Mouse (Mus musculus): ENCODE data around the gene Kif28.
"Not testable (repeated sequence)": the region's sequence is repeated elsewhere in the genome, so short reads cannot be mapped to it uniquely, and the experiment has no call there.

Gene Kif28

DNA sequence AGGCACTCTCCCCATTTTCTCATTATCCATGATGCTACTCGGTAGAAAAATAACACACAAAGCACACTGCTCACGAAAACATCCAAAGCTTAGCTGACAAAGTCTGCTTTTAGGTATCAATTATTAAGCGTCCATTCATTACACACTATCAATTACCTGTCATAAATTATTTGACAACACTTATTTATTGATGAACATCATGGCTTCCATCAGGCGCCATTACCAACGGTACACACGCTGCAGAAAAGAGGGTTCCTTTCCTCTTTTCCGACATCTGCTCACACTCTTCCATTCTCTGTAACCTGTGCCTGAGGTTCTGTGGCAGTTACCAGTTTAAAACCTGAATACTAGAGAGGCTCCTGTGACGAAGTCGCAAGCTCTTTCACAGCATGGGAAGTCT, at the start of gene Kif28:
Gene Kif28 (minus strand): TSS at position 101 of the 400 bp plus-strand sequence.
- no peak for ATAC-seq (ENCODE audit: insufficient number of reproducible peaks, low FRiP score, low TSS enrichment)

DNA sequence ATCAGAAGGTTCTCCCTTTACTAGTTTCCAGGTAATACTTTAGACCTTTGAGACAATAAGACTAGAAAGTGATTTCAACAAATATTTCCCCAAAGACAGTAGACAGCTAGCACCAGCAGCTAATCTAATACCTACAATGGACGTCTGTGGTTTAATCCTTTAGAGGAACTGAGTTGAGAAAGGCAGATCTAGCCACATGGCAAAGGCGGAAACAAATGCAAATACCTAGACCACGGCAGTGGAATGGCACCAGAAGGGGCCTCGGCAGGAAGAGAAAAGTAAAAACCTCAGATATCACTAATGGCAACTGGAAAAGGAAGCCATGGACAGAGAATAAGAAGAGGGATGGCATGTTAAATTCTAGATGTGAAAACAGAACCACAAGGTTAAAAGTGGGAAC, 42.2 kb upstream of the Kif28 start:
- ATAC-seq (ENCODE audit: insufficient number of reproducible peaks, low FRiP score, low TSS enrichment), result no peak

DNA sequence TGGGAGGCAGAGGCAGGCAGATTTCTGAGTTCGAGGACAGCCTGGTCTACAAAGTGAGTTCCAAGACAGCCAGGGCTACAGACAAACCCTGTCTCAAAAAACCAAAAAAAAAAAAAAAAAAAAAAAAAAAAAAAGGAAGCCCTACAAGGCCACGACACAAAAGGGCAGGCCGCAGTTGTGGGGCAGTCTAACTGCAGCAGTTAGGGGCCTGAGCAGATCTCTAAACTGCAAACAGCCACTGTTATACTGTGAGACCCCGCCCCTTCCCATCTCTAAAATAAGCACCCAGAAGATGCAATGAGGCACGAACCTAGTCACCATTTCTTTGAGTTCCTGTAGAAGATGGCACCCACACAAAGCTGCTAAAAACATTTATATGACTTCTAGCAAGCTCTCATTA, 40.4 kb upstream of the Kif28 start:
- ATAC-seq (ENCODE audit: insufficient number of reproducible peaks, low FRiP score, low TSS enrichment), result no peak

DNA sequence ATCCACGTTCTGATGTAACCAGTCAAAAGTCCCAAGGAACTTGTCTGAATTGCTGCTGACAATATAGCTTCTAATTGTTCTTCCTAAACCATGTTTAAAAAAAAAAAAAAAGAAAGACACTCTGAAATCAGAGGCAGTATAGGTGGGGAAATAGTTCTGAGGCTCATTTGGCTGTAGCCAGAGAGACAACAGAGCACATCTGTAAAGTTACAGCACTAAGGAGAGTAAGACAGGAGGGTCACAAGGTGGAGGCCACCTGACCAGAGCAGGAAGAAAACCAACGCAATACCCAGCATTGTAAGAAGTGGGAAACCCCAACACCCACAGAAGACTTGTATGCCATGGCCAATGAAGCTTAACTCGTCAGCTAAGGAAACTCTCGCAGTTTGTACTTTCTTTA, 39.0 kb upstream of the Kif28 start:
- ATAC-seq (ENCODE audit: insufficient number of reproducible peaks, low FRiP score, low TSS enrichment), result no peak

DNA sequence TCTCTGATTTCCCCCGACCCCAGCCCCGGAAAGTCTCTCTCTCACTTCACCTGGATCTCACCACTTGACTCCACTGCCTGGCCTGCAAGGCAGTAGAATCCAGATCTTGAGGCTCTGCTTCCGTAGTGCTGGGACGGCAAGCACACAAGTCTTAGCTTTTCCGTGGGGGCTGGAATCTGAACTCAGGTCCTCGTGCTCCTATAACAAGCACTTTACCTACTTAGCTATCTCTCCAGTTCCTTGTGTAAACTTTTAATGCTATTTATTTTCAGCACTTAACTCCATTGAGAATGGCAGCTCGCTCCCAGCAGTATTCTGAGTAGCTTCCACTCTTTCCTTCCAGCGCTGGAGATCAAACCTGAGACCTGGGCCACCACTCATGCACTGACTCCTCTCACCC, 31.8 kb upstream of the Kif28 start:
- no peak for ATAC-seq (ENCODE audit: insufficient number of reproducible peaks, low FRiP score, low TSS enrichment)

DNA sequence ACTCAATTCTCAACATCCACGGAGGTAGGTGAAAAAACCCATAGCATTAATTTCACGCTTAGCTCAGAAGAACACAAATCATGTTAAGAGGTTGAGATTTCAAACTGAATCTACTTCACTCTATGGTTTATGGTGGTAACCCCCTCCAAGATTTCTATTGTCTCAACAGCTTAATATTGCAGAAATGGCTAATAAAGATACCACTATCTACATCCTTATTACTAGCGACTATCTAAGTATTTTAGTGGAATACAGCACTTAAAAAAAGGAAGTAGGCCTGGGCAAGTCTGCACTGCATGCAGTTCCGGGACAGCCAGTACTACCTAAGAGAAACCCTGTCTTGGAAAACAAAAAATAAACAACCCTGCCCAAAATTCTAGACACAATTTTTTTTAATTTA, 15.5 kb upstream of the Kif28 start:
- ATAC-seq (ENCODE audit: insufficient number of reproducible peaks, low FRiP score, low TSS enrichment), result no peak

DNA sequence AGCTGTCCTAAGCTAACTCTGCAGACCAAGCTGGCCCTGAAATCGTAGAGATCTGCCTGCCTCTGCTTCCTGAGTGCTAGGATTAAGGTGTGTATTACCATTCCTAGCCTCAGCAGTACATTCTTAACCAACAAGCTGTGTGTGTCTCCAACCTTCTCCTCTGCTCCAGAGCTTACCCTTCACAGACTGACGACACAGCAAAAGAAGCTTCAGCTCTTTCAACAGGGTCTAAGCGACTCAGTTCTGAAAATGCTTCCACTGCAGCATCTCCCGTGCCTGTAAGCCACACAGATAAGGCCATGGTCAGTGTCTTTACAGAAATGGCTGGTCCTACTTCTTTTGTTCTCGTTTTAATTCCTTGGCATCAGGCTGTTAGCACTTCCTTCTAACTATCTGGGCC, 15.0 kb upstream of the Kif28 start:
- ATAC-seq (ENCODE audit: insufficient number of reproducible peaks, low FRiP score, low TSS enrichment), result no peak

DNA sequence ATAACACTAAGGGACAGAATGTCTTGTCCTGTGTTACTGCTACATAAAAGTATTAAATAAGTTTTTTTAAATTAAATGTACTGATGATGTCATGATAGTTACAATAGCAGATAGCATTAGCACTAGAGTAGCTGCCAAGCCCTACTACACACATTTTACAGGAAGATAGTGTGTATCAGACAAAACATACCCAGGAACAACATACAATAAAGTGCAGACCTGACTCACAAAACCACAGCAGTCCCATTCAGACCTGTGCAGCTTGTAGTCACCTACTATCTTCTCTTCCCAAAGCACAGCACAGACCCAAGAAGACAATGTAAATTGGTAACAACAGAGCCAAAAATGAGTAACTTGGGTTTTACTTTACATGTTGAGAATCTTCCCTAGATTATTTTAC, 11.4 kb upstream of the Kif28 start:
- no peak for ATAC-seq (ENCODE audit: insufficient number of reproducible peaks, low FRiP score, low TSS enrichment)

DNA sequence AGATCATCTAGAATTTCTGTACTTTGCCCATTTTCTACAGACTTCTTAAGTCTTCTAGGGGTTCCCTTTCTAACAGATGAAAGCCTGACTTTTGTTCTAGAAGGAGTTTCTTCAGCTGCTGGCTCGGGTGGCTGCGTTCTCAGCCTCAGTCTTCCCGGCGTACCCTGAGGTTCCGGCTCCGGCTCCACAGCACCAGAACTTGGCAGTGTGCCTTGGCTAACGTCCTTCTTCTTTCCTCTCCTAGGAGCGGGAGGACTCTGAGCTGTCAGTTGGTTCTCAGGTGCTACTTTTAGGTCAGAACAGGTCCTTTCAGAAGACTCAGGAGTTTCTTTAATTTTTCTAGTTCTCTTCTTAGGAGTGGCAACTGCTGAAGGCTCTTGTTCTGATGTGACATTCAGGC, 7.9 kb upstream of the Kif28 start:
- ATAC-seq (ENCODE audit: insufficient number of reproducible peaks, low FRiP score, low TSS enrichment), result peak; percentile 72; the same call in 1 of the 2 replicates

DNA sequence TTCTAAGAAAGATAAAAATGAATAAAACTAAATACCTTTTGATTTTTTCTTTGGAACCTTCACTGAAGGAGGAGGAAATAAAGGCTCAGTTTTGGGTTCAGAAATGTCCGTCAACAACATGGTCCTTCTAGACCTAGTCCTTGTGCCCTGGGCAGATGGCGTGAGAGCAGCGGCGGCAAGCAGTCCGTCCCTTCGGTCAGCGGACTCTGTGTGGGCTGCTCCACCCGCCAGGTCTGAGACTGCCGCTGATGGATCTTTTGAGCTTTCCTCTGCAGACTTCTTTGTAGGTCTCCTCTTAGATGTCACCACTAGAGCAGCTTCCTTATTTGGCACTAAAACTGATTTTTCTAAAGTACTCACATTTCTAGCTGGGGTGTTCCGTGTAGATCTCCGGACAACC, 7.2 kb upstream of the Kif28 start:
- no peak for ATAC-seq (ENCODE audit: insufficient number of reproducible peaks, low FRiP score, low TSS enrichment)

DNA sequence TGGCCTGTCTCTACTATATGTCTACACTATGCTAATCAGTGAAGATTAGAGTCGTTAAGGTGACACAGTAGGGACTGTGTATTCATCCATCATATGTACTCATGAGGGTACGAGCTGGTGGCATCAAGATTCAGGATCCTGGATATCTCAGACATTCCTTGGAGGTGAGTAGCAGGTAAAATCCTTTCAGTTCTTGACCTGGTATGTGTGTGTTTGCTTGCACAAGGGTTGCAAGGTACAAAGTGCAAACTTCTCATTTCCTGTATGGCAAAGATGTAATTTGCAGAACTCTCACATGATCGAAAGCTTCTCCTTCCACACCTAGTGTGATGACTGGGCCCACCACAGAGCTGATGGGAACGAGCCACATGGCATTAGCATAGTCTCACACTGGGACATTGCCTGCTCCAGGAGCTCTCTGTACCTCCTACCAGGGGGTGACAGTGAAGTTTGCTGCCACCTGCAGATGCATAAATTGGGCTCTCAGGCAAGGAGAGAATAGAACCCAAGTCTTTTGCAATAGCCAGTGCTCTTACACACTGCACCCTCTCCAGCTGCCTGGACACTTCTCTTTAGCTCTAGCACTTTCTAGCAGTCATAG, 1.4 kb downstream of the Kif28 start:
- no peak for ATAC-seq (ENCODE audit: insufficient number of reproducible peaks, low FRiP score, low TSS enrichment)

DNA sequence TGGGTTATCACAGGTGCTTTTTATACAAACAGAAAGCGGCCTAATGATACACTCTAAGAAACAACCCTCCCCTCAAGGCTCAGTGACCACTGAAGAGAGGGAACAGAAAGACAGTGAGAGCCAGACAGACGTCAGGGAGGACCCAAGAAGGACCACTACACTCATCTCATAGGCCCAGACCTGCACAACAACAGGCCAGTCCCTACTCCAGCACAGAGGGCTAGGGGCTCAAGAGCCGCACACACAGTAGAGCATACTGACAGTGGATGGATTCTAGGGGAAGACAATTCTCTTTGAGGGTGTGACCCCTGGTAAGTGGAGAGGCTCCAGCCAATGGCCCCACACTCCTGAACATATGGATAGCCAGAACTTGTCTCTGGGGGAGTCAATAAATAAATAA, 8.6 kb downstream of the Kif28 start:
- no peak for ATAC-seq (ENCODE audit: insufficient number of reproducible peaks, low FRiP score, low TSS enrichment)

DNA sequence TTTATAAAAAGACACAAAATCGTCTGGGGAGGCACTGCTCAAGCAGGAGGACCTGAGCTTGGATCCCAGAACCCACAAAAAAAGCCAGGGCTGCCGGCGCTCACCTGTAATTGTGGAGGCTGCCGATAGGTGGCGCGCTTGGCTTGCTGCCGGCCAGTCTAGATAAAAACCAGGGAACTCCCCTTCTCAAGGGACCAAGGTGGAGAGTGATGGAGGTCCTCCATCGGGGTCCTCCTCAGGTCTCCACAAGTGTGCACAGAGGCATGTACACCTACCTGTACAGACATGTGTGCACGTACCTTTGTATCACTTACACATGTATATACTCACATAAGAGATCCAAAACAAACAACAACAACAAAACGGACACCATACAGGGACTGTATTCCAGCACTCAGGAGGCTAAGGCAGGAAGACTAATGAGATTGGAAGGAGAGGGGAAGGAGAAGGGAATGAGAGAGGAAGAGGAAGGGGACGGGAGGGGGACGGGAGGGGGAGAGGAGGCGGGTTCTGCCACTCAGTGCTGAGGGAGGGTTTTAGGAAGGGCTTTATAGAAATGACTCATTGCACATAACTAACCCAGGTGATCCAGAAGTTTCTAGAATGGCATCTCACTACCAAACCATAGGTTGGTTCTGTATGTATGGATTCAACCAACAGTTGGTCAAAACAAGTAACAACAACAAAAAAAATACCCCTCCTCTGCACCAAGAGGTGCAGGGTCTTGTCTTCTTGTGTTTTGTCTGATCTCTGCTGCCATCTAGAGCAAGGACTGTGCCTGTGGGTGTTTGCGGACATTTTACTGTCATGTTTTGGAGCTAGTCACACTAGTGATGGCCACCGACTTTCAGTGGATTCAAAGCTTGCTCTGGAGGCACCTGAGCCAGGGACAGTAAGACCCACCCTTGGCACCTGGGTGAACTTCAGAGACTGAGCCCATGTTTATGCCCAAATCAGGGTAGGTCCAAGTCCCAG, 10.3 kb downstream of the Kif28 start:
- no peak for ATAC-seq (ENCODE audit: insufficient number of reproducible peaks, low FRiP score, low TSS enrichment)

DNA sequence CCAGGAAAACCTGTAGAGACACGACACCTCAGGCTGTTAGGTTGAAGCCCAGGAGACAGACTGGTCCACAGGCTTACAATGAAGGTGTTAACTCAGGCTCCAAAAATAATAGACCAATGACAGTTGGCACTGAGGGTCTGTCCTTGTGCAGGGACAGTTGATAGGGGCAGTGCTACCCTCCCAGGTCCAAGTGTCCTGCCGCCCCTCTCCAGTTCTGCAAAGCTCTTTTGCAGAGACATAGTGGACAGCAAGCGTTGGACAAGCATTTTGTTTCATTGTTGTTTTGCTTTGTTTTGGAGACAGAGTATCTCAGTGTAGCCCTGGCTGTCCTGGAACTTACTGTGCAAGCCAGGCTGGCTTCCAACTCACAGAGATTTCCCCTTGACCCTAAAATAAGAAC, 13.7 kb downstream of the Kif28 start:
- no peak for ATAC-seq (ENCODE audit: insufficient number of reproducible peaks, low FRiP score, low TSS enrichment)

DNA sequence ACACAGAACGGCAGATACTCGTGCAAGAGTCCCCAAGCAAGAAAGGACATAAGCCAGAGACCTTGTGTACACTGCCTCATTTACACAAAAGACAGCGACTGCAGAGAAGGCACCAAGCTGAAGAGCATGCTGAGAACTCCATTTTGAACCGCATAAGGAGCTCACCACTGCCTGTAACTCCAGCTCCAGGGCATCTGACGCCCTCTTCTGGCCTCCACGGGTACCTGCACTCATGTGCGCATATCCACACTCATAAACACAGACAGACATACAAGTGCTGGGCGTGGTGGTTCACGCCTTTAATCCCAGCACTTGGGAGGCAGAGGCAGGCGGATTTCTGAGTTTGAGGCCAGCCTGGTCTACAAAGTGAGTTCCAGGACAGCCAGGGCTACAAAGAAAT, 16.4 kb downstream of the Kif28 start:
- no peak for ATAC-seq (ENCODE audit: insufficient number of reproducible peaks, low FRiP score, low TSS enrichment)

DNA sequence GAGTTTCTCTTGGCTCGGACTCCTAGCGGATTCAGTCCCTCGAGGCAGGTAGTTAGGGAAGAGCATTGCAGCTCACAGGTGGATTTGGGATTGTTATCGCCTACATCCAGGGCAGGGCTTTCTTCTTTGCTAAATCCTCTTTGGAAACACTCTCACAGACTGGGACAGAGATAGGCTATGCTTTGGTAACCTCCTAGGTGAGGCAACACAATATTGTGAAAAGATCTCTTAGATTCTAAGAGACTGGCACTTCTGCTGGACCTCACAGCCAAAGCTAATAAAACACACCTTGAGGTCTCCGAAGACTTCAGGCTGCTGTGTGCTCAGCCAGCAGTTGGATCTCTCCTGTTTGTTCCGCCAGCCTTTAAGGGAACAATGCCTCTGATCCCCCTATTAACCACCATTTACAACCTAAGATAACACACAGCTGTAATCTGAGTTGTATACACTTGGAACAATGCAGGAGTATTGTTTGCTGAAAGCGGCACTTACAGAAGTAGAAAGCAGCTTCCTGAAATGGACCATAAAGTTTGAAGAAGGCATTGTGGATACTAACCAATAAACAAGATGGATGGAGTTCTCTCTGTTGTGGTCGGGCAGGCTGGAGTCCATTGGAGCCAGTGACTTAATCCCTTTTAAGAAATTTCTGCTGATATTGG, 22.1 kb downstream of the Kif28 start:
- ATAC-seq (ENCODE audit: insufficient number of reproducible peaks, low FRiP score, low TSS enrichment), result no peak

DNA sequence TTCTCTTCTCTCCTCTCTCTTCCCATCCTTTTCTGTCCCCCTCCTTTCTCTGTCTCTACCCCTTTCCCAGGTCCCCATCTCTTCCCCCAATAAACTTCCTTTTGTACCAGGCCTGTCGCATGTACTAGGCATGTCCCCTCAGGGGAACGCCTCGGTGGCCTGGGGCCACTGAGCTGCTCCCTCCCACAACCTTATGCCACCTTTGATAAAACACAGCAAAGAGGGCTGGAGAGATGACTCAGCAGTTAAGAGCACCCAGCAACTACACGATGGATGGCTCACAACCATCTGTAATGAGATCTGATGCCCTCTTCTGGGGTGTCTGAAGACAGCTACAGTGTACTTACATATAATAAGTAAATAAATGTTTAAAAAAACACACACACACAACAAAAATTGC, 29.3 kb downstream of the Kif28 start:
- ATAC-seq (ENCODE audit: insufficient number of reproducible peaks, low FRiP score, low TSS enrichment), result no peak

DNA sequence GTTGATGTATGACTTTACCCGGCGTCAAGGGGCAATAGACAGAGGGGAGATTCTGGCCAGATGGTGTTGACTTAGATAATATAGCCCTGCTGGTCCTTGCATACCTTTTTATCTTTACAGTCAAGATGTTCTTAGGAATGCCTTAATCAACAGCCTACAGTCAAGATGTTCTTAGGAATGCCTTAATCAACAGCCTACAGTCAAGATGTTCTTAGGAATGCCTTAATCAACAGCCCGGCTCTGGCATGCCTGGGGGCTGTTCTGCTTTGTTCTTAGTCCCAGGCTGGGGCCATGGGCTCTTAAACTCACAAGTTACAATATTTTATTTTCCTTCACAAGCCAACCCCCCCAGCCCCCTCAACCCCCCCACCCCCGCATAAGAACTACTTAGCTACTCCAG, 29.8 kb downstream of the Kif28 start:
- ATAC-seq (ENCODE audit: insufficient number of reproducible peaks, low FRiP score, low TSS enrichment), result not testable (repeated sequence)

DNA sequence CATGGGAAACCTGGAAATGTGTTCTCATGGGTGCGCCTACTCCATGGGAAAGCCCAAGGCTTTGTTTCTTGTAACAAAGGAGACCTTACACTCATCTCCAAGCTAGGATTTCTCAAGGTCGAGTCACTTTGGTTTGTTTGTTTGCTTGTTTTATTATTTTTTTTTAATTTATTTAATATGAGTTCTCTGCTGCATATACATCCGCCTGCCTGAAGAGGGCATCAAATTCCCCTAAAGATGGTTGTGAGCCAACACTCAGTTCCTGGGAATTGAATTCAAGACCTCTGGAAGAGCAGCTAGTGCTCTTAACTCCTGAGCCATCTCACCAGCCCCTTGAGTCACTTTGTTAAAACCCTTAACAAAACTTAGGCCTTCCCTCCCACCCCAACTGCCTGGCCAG, 31.7 kb downstream of the Kif28 start:
- ATAC-seq (ENCODE audit: insufficient number of reproducible peaks, low FRiP score, low TSS enrichment), result no peak

DNA sequence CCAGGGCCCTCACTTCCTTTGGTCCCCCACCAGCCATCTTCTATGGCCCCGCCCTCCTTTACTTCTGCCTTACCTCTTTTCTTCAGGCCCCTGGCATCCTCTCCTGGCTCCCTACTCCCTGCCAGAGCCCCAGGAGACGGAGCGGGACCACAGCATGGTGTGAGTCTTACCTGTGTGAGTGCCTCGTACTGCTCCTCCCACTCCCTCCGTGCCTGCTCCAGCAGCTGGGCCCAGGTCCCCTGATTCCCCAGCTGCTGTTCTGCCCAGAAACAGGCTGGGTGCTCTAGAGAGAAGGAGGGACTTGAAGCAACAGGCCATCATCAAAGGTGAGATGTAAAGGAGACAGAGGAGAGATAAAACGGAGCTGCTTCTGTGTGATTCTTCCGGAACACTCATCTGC, 32.4 kb downstream of the Kif28 start:
- no peak for ATAC-seq (ENCODE audit: insufficient number of reproducible peaks, low FRiP score, low TSS enrichment)

DNA sequence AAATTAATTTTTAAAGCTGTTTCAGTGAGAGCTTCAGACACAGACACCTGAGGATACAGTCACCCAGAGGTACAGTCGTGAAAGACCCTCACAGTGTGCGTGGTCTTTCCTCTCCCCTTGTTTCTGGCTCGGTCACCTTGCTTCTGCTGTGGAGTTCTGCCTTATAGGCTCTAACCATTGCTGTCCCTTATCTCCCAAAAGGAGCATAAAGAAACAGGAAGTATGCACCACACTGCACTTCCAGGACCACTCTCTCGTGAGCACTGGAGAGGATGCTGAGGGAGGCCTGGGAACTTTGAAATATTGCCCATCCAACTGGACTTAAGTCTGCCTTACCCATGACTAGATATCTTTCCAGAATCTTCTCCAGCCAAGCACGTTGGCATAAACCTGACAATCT, 34.3 kb downstream of the Kif28 start:
- no peak for ATAC-seq (ENCODE audit: insufficient number of reproducible peaks, low FRiP score, low TSS enrichment)
